Comparison of ENCODE assay signal across 21 mouse cellular contexts in genomic region chr16:34706019-34706418, GRCm38 (mm10). TPM values are rescaled to one million over a fixed set of nuclear protein-coding genes. Genes with fewer than 3 reads are reported as not detected.
DNase-seq lines count a peak whose midpoint lies in the region; ATAC-seq and TF ChIP-seq lines count a peak whose summit lies in the region.
"Had no signal": no experiment of that assay in that cellular context is flagged by ENCODE, and none has a peak within 500 bp of the region (broad histone marks: within the 10 kb centered on the region; RNA-seq: fewer than 3 reads in every experiment).

No protein-coding gene starts in this region.

- H3K4me3 ChIP-seq in heart, embryonic 16.5 days (ENCODE audit: low read length): no peak overlapping the region
- H3K4me3 ChIP-seq in spleen, adult 2 months (ENCODE audit: extremely low read depth, insufficient read depth, insufficient read length): no peak overlapping the region
- H3K4me3 ChIP-seq in lung, postnatal 0 days (ENCODE audit: low read depth, low read length): no peak overlapping the region
- no peak overlapping the region for H3K4me3 ChIP-seq in stomach, postnatal 0 days (ENCODE audit: low read depth, low read length)
- H3K4me3 ChIP-seq: erythroblast, embryonic 14.5 days; heart, embryonic 13.5 days; hindbrain, embryonic 12.5 days; midbrain, embryonic 10.5 days had no signal

- whole genome bisulfite sequencing in heart, embryonic 16.5 days: 72% methylated on average over 2 of the region's 2 CpGs
- 86% methylated on average over 2 of the region's 2 CpGs for WGBS in spleen, adult 2 months
- WGBS in lung, postnatal 0 days: 46% methylated on average over 2 of the region's 2 CpGs
- 43% methylated on average over 2 of the region's 2 CpGs for WGBS in stomach, postnatal 0 days

- peak overlapping the region; percentile 59 for H3K27ac ChIP-seq in heart, embryonic 16.5 days (ENCODE audit: low read length)
- H3K27ac ChIP-seq in spleen, adult 2 months (ENCODE audit: insufficient read depth, low read length): peak overlapping the region; percentile 36
- H3K27ac ChIP-seq in lung, postnatal 0 days (ENCODE audit: low read length): peak overlapping the region; percentile 81
- H3K27ac ChIP-seq in stomach, postnatal 0 days (replicated peaks): peak overlapping the region; percentile 88
- H3K27ac ChIP-seq: heart, embryonic 13.5 days; hindbrain, embryonic 12.5 days; midbrain, embryonic 10.5 days had no signal

- H3K9me3 ChIP-seq in heart, embryonic 16.5 days (replicated peaks; ENCODE audit: control insufficient read depth, low read length): no peaks in the 10 kb centered on the region
- no peaks in the 10 kb centered on the region for H3K9me3 ChIP-seq in lung, postnatal 0 days (ENCODE audit: low read length)
- H3K9me3 ChIP-seq in stomach, postnatal 0 days (ENCODE audit: control insufficient read depth, low read length): no peaks in the 10 kb centered on the region
- H3K9me3 ChIP-seq: heart, embryonic 13.5 days; hindbrain, embryonic 12.5 days; midbrain, embryonic 10.5 days had no signal

- H3K36me3 ChIP-seq in heart, embryonic 16.5 days (ENCODE audit: control insufficient read depth, insufficient read depth): peaks cover 21% of the 10 kb centered on the region
- no peaks in the 10 kb centered on the region for H3K36me3 ChIP-seq in spleen, adult 2 months (ENCODE audit: control insufficient read depth, insufficient read depth, low read length)
- H3K36me3 ChIP-seq in lung, postnatal 0 days (ENCODE audit: insufficient read depth, low read length): no peaks in the 10 kb centered on the region
- H3K36me3 ChIP-seq in stomach, postnatal 0 days (ENCODE audit: control insufficient read depth, insufficient read depth, low read length): no peaks in the 10 kb centered on the region

- no peak for TF ChIP-seq CTCF in spleen, adult 2 months (IDR thresholded peaks at IDR 0.05; ENCODE audit: extremely low read depth, insufficient read depth, insufficient read length, insufficient replicate concordance)
- TF ChIP-seq CTCF in lung, postnatal 0 days (IDR thresholded peaks at IDR 0.05): no peak
- no peak for TF ChIP-seq CTCF in stomach, postnatal 0 days (IDR thresholded peaks at IDR 0.05; ENCODE audit: low read depth)

- no peak for ATAC-seq in heart, embryonic 16.5 days (replicated peaks; ENCODE audit: extremely low read depth, insufficient read depth, low FRiP score)
- peak; percentile 57 for ATAC-seq in lung, postnatal 0 days
- no peak; the same call in 1 of the 2 replicates for ATAC-seq in stomach, postnatal 0 days (ENCODE audit: low FRiP score, low TSS enrichment)
- ATAC-seq: forebrain, embryonic 14.5 days; inflammation-experienced regulatory T-cells, adult 6 months had no signal

- H3K4me2 ChIP-seq in heart, embryonic 16.5 days (ENCODE audit: low read depth, low read length): no peak overlapping the region
- H3K4me2 ChIP-seq in lung, postnatal 0 days (replicated peaks; ENCODE audit: low read depth, low read length): no peak overlapping the region
- no peak overlapping the region for H3K4me2 ChIP-seq in stomach, postnatal 0 days (replicated peaks; ENCODE audit: low read depth)
- H3K4me2 ChIP-seq: heart, embryonic 13.5 days; hindbrain, embryonic 12.5 days had no signal

- H3K4me1 ChIP-seq in heart, embryonic 16.5 days (ENCODE audit: control insufficient read depth, insufficient read depth, low read length): no peaks in the 10 kb centered on the region
- H3K4me1 ChIP-seq in spleen, adult 2 months (ENCODE audit: control insufficient read depth, insufficient read depth, insufficient read length): no peaks in the 10 kb centered on the region
- no peaks in the 10 kb centered on the region for H3K4me1 ChIP-seq in lung, postnatal 0 days (ENCODE audit: insufficient read depth, low read depth, low read length)
- no peaks in the 10 kb centered on the region for H3K4me1 ChIP-seq in stomach, postnatal 0 days (replicated peaks; ENCODE audit: control insufficient read depth, insufficient read depth)
- H3K4me1 ChIP-seq: heart, embryonic 13.5 days; hindbrain, embryonic 12.5 days; midbrain, embryonic 10.5 days had no signal

- no peak for TF ChIP-seq POLR2A in spleen, adult 2 months (IDR thresholded peaks at IDR 0.05; ENCODE audit: low read depth, low read length)

- no peak for DNase-seq in heart, postnatal 4 days
- DNase-seq in spleen, adult 2 months (ENCODE audit: low read depth in 1 of 2, low spot score in 2 of 2): no peak
- DNase-seq in spleen, postnatal 10 days (ENCODE audit: low spot score in 2 of 2): no peak
- peak; percentile 51 for DNase-seq in lung, postnatal 0 days (ENCODE audit: low spot score)
- DNase-seq in stomach, postnatal 0 days (ENCODE audit: low spot score): no peak
- DNase-seq in left cerebral cortex, adult 8-10 months (ENCODE audit: low spot score in 2 of 2): no peak
- no peak for DNase-seq in adrenal gland, adult (ENCODE audit: inconsistent age in 2 of 2, low spot score in 1 of 2)
- DNase-seq: adrenal gland, postnatal 25 days; B cell, adult 2 months; cerebellum, postnatal 10 days; gastrocnemius, postnatal 36 days; thymus, adult 2 months had no signal

- TF ChIP-seq EP300 in lung, postnatal 0 days (IDR thresholded peaks at IDR 0.05): no peak
- no peak for TF ChIP-seq EP300 in stomach, postnatal 0 days (optimal IDR thresholded peaks at IDR 0.05)

- no peaks in the 10 kb centered on the region for H3K27me3 ChIP-seq in heart, embryonic 16.5 days (ENCODE audit: control insufficient read depth, insufficient read depth, low read length)
- no peaks in the 10 kb centered on the region for H3K27me3 ChIP-seq in spleen, adult 2 months (ENCODE audit: control insufficient read depth, insufficient read depth, low read length)
- H3K27me3 ChIP-seq in lung, postnatal 0 days (replicated peaks; ENCODE audit: insufficient read depth, low read length): no peaks in the 10 kb centered on the region
- no peaks in the 10 kb centered on the region for H3K27me3 ChIP-seq in stomach, postnatal 0 days (ENCODE audit: control insufficient read depth, insufficient read depth, low read length)
- H3K27me3 ChIP-seq: heart, embryonic 13.5 days; hindbrain, embryonic 12.5 days had no signal

- H3K9ac ChIP-seq in heart, embryonic 16.5 days (ENCODE audit: low read length): no peak overlapping the region
- H3K9ac ChIP-seq in lung, postnatal 0 days (replicated peaks; ENCODE audit: low read depth): no peak overlapping the region
- no peak overlapping the region for H3K9ac ChIP-seq in stomach, postnatal 0 days (ENCODE audit: low read length)
- H3K9ac ChIP-seq: heart, embryonic 13.5 days; hindbrain, embryonic 12.5 days had no signal

RNA-seq across cellular contexts. Expression of gene Ccdc14, which starts 15.6 kb away (rescaled TPM):
- polyA plus RNA-seq in heart, embryonic 16.5 days (2015; fragmentation: Nextera tagmentation; extraction: Ambion mirVana): 4.1 and 4.9 TPM in 2 replicates
- 1 to 10 TPM; 8.0 to 8.5 TPM for total RNA-seq in heart, postnatal 4 days (2021)
- 0.85 and 1.1 TPM in 2 replicates for polyA plus RNA-seq in spleen, adult 2 months (2012; rRNA removed)
- polyA plus RNA-seq in lung, postnatal 0 days (2015; fragmentation: Nextera tagmentation; extraction: Ambion mirVana): 2.7 and 2.9 TPM in 2 replicates
- 1.8 TPM in 2 replicates for polyA plus RNA-seq in stomach, postnatal 0 days (2015; fragmentation: Nextera tagmentation; extraction: Ambion mirVana)
- 1 to 10 TPM; 3.1 to 4.3 (median 4.0) TPM for total RNA-seq in left cerebral cortex, adult 8-10 months (2022)

RNA-seq across cellular contexts. Expression of gene Mylk, which starts 39.0 kb away (rescaled TPM):
- 14.2 and 20.5 TPM in 2 replicates for polyA plus RNA-seq in heart, embryonic 16.5 days (2015; fragmentation: Nextera tagmentation; extraction: Ambion mirVana)
- total RNA-seq in heart, postnatal 4 days (2021): 10 to 100 TPM; 32.0 to 34.4 TPM
- polyA plus RNA-seq in spleen, adult 2 months (2012; rRNA removed): 41.9 and 47.5 TPM in 2 replicates
- 55.7 and 72.3 TPM in 2 replicates for polyA plus RNA-seq in lung, postnatal 0 days (2015; fragmentation: Nextera tagmentation; extraction: Ambion mirVana)
- 480 TPM in 2 replicates for polyA plus RNA-seq in stomach, postnatal 0 days (2015; fragmentation: Nextera tagmentation; extraction: Ambion mirVana)
- total RNA-seq in left cerebral cortex, adult 8-10 months (2022): 10 to 100 TPM; 12.3 to 17.3 (median 13.9) TPM
- polyA plus RNA-seq: erythroblast, embryonic 14.5 days; inflammation-experienced regulatory T-cells, adult 6 months had no signal

RNA-seq across cellular contexts. Expression of gene Ropn1, which starts 56.3 kb away (rescaled TPM):
- 0.29 and 0.33 TPM in 2 replicates for polyA plus RNA-seq in heart, embryonic 16.5 days (2015; fragmentation: Nextera tagmentation; extraction: Ambion mirVana)
- under 1 TPM; 0.95 to 0.99 TPM for total RNA-seq in heart, postnatal 4 days (2021)
- not detected in 2 replicates for polyA plus RNA-seq in spleen, adult 2 months (2012; rRNA removed)
- polyA plus RNA-seq in lung, postnatal 0 days (2015; fragmentation: Nextera tagmentation; extraction: Ambion mirVana): not detected in 2 replicates
- polyA plus RNA-seq in stomach, postnatal 0 days (2015; fragmentation: Nextera tagmentation; extraction: Ambion mirVana): not detected in 2 replicates
- total RNA-seq in left cerebral cortex, adult 8-10 months (2022): not detected
- total RNA-seq: adrenal gland, postnatal 25 days; gastrocnemius, postnatal 36 days had no signal
- polyA plus RNA-seq: erythroblast, embryonic 14.5 days; forebrain, embryonic 14.5 days; hindbrain, embryonic 12.5 days; inflammation-experienced regulatory T-cells, adult 6 months; limb, embryonic 14.5 days; midbrain, embryonic 10.5 days; neural tube, embryonic 11.5 days; thymus, adult 2 months had no signal

Comparison
In these comparisons a context has a peak if more than half of its experiments do, and no peak if none do; other contexts are left out.
1. H3K27ac ChIP-seq: peak in every context shown above with its lines; median percentile 88 in stomach, postnatal 0 days; 81 in lung, postnatal 0 days; 59 in heart, embryonic 16.5 days; 36 in spleen, adult 2 months.